Mouse (Mus musculus) kidney, postnatal 14 days (tissue): ENCODE results near the gene Ubl5.
"Not testable (repeated sequence)": the region's sequence is repeated elsewhere in the genome, so short reads cannot be mapped to it uniquely, and the experiment has no call there.

ENCODE experiments used
- DNase-seq: peaks from one replicate; pipeline ENCODE4 v3.0.0; 2022; ENCODE audit warnings: mixed read lengths

Ubl5 gene

DNA sequence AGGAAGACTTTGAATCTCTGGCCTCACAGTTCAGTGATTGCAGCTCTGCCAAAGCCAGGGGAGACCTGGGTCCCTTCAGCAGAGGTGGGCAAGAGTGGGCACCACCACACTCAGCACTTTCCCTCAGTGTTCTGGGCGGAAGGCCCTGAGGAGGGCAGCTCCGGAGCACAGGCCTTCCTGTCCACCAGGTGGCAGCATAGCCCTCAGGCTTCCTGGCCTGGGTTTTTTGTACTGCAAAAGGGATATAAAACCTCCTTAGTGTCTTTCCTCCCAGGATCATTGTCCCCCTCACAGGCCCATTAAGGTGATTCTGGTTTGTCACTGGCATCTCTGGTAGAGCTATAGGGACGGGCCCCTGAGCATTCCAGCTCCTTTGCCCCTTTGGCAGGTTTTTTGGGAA lies 19.6 kb downstream of the Ubl5 start:
- peak; percentile 69 for DNase-seq

DNA sequence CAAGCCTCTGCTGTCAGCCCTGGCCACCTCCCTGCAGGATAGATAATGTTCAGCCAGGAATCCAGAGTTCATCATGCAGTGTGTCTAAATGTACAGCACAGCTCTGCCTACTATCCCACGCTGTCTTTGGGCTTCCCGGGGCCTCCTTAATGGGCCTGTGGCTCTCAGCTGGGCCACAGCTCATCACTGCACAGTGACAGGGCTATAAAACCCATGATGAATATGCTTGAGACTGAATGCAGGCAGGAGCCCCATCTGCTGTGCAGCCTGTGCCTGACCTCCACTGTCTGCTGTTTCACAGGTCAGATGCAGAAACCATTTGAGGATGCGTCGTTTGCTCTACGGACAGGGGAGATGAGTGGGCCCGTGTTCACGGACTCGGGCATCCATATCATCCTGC lies 20.2 kb downstream of the Ubl5 start:
- no peak for DNase-seq

DNA sequence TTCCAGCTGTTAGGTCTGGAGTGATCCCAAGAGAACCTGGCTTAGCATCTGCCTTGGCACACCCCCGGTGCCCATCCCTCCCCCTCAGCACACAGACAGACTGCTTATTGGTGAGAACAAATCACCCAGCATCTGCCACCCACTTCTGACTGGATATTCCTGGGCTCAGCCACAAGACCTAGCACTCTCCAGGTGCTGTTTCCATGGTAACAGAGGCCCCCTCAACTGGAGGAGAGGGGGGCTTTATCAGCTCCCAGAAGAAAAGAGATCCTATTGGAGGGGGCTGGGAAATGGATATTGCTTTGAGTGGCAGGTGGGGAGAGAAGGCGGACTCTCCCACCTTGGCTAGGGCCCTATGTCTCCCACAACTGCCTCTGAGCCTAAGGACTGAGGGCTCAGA lies 21.3 kb downstream of the Ubl5 start:
- DNase-seq: no peak

DNA sequence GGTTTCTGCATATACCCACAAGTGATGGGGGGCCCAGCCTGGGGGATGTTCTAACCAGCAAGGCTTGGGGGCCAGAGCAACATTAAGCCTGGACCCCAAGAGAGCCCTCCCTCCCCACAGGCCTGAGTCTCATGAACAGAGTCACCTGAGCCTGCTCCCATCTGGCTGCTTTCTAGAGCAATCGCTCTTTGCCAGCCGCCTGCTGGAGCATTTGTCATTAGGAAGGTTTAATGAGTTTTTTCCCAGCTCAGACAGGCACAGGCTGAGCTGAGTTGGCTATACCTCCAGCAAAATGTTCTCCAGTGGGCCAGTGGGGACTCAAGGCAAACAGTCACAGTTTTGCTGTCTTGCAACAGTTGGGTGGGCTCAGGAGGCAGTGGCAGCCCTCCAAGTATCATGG lies 21.7 kb downstream of the Ubl5 start:
- no peak for DNase-seq

GRCm38 (mm10) chr9:20664982-20665637 lies 22.4 kb downstream of the Ubl5 start:
- no peak for DNase-seq

- DNase-seq: no peak
Observed at GRCm38 (mm10) chr9:20665925-20666324, 23.2 kb downstream of the Ubl5 start.

GRCm38 (mm10) chr9:20666510-20667034 lies 23.9 kb downstream of the Ubl5 start:
- no peak for DNase-seq

DNA sequence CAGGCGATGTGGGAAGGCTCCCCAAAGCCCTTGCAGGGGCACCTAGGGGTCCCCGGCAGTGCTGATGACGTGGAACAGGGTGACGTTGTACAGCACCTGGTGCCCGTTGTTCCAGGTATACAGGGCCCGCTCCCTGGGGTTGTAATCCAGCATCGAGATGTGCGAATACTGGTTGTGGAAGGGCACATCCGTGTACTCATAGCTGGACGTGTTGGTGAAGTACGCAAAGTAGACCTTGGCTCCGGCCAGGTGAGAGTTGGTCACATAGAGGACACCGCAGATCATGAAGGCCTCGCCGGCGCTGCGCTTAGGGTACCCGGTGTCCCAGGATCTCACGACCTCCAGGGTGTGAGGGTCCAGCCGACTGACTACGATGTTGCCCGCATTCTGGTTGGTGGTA lies 25.4 kb downstream of the Ubl5 start:
- no peak for DNase-seq

DNA sequence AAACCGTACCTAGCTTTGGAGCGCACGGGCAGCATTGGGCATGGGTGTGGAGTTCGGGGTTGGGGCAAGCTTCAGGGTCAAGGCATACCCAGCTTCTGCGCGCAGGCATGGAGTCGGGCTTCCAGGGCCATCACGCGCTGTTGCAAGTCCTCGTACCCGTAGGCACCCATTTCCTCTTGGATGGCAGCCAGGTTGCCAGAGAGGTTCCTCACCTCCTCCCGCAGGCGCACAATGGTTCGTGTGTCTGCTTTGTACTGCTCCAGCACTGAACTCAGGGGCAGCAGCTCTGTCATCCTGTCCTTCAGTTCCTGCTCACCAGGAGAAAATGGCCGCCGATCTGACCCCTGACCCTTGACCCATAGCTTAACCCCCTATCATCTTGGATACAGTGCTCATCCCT lies 29.4 kb downstream of the Ubl5 start:
- DNase-seq: no peak

DNA sequence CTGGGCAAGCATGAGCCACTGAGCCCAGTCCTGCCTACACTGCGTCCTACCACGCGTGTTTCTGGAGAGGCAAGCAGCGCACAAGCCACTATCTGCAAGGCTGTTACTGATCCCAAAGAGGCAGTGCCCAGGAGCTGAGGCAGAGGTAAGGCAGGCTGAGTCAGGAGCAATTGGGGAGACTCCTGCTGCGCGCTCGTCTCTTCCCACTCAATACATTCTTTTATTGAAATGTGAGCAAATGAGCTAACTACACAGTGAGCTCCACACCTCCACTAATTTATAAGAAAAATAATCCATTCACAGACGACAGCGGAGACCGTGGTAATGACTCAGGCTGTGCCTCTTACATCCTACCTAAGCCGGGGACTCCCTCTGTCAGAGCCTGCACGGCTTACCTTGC lies 35.2 kb downstream of the Ubl5 start:
- DNase-seq: no peak

DNA sequence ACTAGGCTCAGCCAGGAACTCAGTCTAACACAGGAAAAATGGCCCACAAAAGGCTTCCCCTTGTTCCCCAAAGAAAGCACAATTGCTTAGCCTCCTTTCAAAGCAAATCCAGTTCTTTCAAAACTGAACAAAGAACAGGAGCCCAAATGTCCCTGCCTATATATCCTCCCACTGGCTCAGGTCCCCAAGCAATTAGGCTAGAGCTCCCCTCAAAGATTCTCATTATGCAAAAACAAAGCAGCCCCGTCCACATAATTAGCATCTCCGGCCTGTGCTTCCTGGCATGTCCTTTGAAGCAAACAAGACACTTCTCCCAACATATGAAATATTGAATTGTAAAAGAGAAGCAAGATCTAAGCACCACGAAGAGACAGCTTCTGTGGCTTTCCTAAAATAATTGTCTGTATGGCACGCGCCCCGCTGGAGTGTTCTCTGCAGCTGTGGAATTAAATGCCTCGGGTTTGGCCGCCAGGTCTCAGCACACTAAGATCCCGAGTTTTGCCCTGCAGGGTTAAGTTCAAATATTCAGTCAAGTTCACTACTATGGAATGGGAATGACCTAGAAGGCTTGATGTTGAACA lies 37.8 kb downstream of the Ubl5 start:
- DNase-seq: no peak

- no peak for DNase-seq
Observed at GRCm38 (mm10) chr9:20681546-20682388, 39.1 kb downstream of the Ubl5 start.

GRCm38 (mm10) chr9:20682389-20682722 lies 39.7 kb downstream of the Ubl5 start:
- no peak for DNase-seq

DNA sequence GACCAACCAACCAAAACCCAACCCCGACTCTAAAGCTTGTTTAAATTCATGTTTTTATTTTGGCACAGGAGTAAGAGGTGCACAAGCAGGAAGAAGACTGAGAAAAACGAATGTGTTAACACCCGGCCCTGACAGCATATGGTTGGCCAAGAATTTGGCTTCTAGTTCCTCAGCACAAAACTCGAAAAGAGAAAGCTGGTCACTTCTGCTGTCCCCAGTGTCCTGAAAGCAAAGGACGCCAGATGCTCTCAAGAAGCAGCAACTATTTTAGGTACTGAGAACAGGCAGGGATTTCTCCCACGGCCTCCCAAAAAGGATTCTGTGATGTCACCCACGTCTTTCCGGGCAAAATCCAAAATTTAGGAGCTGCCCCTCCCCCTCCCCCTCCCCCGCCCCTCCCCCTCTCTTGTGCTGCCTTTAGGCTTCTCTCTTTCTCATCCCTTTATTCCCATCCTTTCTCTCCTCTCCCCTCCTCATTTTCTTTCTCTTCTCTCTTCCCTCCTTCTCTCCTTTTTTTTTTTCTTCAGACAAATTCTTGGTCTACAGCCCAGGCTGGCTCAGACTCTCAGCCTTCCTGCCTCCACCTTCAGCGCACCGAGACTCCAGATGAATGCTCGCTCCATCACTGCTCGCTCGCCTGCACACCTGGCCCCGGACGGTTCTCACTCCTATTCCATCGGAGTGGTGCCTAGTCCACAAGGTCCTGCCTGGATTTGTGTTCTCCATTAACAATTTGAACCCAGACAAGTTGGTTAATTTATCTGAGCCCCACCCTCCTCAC lies 42.6 kb downstream of the Ubl5 start:
- no peak for DNase-seq

DNA sequence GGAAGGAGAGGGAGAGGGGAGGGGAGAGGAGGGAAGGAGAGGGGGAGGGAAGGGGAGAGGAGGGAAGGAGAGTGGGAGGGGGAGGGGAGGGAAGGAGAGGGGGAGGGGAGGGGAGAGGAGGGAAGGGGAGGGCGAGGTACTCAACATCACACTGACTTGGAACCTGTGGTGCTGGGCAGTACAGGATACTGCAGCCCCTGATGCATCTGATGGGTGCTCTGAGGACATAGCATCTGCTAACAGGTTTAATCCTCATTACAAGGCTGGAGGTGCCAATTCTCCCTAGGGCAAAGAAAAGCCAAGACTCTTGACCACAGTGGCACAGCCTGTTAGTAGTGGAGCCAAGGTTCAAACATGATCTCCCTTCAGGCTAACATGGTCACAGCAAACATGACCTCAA lies 46.7 kb downstream of the Ubl5 start:
- DNase-seq: no peak

GRCm38 (mm10) chr9:20689913-20690312 lies 47.2 kb downstream of the Ubl5 start:
- no peak for DNase-seq

DNA sequence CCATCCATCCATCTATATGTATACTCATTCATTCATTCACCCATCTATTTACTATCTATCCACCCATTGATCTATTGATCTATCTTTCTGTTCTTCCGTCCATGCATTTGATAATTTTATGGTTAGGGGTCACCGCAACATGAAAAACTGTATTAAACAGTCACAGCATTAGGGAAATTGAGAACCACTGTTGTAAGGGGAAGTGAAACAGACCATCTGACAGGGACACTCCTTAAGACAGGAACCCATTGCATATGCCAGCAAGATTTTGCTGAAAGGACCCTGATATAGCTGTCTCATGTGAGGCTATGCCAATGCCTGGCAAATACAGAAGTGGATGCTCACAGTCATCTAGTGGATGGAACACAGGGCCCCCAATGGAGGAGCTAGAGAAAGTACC lies 47.8 kb downstream of the Ubl5 start:
- not testable (repeated sequence) for DNase-seq

- DNase-seq: no peak
Observed at GRCm38 (mm10) chr9:20692863-20693262, 50.2 kb downstream of the Ubl5 start.

DNA sequence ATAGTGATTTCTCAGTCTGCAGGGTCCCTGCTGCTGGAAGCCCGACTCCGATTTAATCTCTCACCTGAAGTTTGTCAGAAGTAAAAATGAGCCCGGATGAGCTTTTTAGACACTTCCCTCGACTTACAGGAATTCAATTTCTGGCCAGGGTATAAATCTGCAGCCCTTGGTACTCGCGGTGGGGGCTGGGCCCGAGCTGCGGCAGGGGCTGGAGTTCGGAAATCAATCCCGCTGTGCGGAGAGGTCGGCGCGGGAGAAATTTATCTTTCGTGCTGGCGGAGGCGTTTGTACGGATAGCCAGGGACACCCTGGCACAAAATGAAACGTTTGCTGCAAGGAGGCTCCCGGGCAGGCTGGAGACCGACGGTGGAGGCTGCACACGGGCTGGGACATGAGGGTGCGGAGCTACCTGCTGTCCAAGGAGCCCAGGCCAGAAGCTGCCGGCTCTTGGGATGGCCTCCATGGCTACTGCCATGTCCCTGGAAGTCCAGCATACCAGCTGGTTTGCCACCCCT lies 52.1 kb downstream of the Ubl5 start:
- DNase-seq: no peak

GRCm38 (mm10) chr9:20696107-20696712 lies 53.5 kb downstream of the Ubl5 start:
- DNase-seq: no peak
